Mouse (Mus musculus): Measurements from ENCODE around the gene Olfr1509. TPM values are rescaled to one million over a fixed set of nuclear protein-coding genes. Genes with fewer than 3 reads are reported as not detected.

Olfr1509 gene
- polyA plus RNA-seq, 1 experiment, result not detected

GRCm38 (mm10) chr14:52461928-52462327 lies 19.1 kb downstream of the Olfr1509 start:
- no peak for TF ChIP-seq CTCF (IDR thresholded peaks at IDR 0.05; ENCODE audit: control insufficient read depth, insufficient read depth, insufficient read length)
- no peak overlapping the region for H3ac ChIP-seq (ENCODE audit: control insufficient read depth, insufficient read length, low read depth)
- H3K27me3 ChIP-seq (ENCODE audit: control insufficient read depth, insufficient read depth, insufficient read length), result no peaks in the 10 kb centered on the region
- no peaks in the 10 kb centered on the region for H3K36me3 ChIP-seq (ENCODE audit: control insufficient read depth, insufficient read depth)
- no peaks in the 10 kb centered on the region for H3K79me2 ChIP-seq (ENCODE audit: control insufficient read depth, insufficient read depth)
- H3K4me3 ChIP-seq (ENCODE audit: insufficient read depth, poor library complexity, severe bottlenecking), result no peak overlapping the region
- H3K79me3 ChIP-seq (ENCODE audit: low read depth), result no peaks in the 10 kb centered on the region

- H3K36me3 ChIP-seq (ENCODE audit: control insufficient read depth, insufficient read depth), result no peaks in the 10 kb centered on the region
- TF ChIP-seq MAX (IDR thresholded peaks at IDR 0.05) (no peak), CEBPB (IDR thresholded peaks at IDR 0.05; ENCODE audit: low read depth) (no peak)
These were observed 22.9 kb downstream of the Olfr1509 start for GRCm38 (mm10) chr14:52465738-52466137.

GRCm38 (mm10) chr14:52467395-52467794 lies 24.6 kb downstream of the Olfr1509 start, which contains the start of gene Olfr1508:
Gene Olfr1508, minus strand, starts transcription at chr14:52467495.
- H3K79me3 ChIP-seq (ENCODE audit: low read depth), result no peaks in the 10 kb centered on the region
- no peak within 1 kb of the TSS for H3K4me3 ChIP-seq (ENCODE audit: insufficient read depth, poor library complexity, severe bottlenecking)
- TF ChIP-seq USF1 (IDR thresholded peaks at IDR 0.05; ENCODE audit: low read depth), result no peak
- no peaks in the 10 kb centered on the region for H3K27me3 ChIP-seq (ENCODE audit: control insufficient read depth, insufficient read depth, insufficient read length)
- no peaks in the 10 kb centered on the region for H3K36me3 ChIP-seq (ENCODE audit: control insufficient read depth, insufficient read depth)
- no peak within 1 kb of the TSS for H3ac ChIP-seq (ENCODE audit: control insufficient read depth, insufficient read length, low read depth)
- H3K79me2 ChIP-seq (ENCODE audit: control insufficient read depth, insufficient read depth), result no peaks in the 10 kb centered on the region

More at GRCm38 (mm10) chr14:52465738-52466137, 22.9 kb downstream of the Olfr1509 start:
- H3K79me2 ChIP-seq (ENCODE audit: control insufficient read depth, insufficient read depth), result no peaks in the 10 kb centered on the region
- H3K79me3 ChIP-seq (ENCODE audit: low read depth), result no peaks in the 10 kb centered on the region
- no peaks in the 10 kb centered on the region for H3K27me3 ChIP-seq (ENCODE audit: control insufficient read depth, insufficient read depth, insufficient read length)
- no peak overlapping the region for H3ac ChIP-seq (ENCODE audit: control insufficient read depth, insufficient read length, low read depth)
- H3K4me3 ChIP-seq (ENCODE audit: insufficient read depth, poor library complexity, severe bottlenecking), result no peak overlapping the region

GRCm38 (mm10) chr14:52495516-52495915 lies 52.7 kb downstream of the Olfr1509 start, which contains the start of gene Olfr1507:
Gene Olfr1507, minus strand, starts transcription at chr14:52495749.
- no peaks in the 10 kb centered on the region for H3K79me3 ChIP-seq (ENCODE audit: low read depth)
- no peaks in the 10 kb centered on the region for H3K27me3 ChIP-seq (ENCODE audit: control insufficient read depth, insufficient read depth, insufficient read length)
- H3K4me3 ChIP-seq (ENCODE audit: insufficient read depth, poor library complexity, severe bottlenecking), result no peak within 1 kb of the TSS
- no peaks in the 10 kb centered on the region for H3K36me3 ChIP-seq (ENCODE audit: control insufficient read depth, insufficient read depth)
- TF ChIP-seq CTCF (IDR thresholded peaks at IDR 0.05; ENCODE audit: control insufficient read depth, insufficient read depth, insufficient read length), result no peak
- TF ChIP-seq MYOG (IDR thresholded peaks at IDR 0.05; ENCODE audit: control insufficient read depth, extremely low read depth, insufficient read length), result no peak
- no peak for TF ChIP-seq MYOD1 (IDR thresholded peaks at IDR 0.05; ENCODE audit: control insufficient read depth, insufficient read length, low read depth)
- TF ChIP-seq USF1 (IDR thresholded peaks at IDR 0.05; ENCODE audit: low read depth), result no peak
- TF ChIP-seq MAX (IDR thresholded peaks at IDR 0.05), result no peak
- TF ChIP-seq FOSL1 (IDR thresholded peaks at IDR 0.05; ENCODE audit: insufficient read depth, low read length, poor library complexity, severe bottlenecking), result no peak
- TF ChIP-seq CEBPB (IDR thresholded peaks at IDR 0.05; ENCODE audit: low read depth), result no peak
- no peak within 1 kb of the TSS for H3ac ChIP-seq (ENCODE audit: control insufficient read depth, insufficient read length, low read depth)
- no peaks in the 10 kb centered on the region for H3K79me2 ChIP-seq (ENCODE audit: control insufficient read depth, insufficient read depth)

Other genes with a start within 250 kb of the Olfr1509 start
- 25.3 TPM for gene Supt16, start 245.6 kb upstream of the Olfr1509 start, polyA plus RNA-seq (2012; fragmentation: generic; extraction: Trizol)
- 23.0 TPM for gene Chd8, start 185.2 kb upstream of the Olfr1509 start, polyA plus RNA-seq (2012; fragmentation: generic; extraction: Trizol)
- gene Tox4, start 163.8 kb upstream of the Olfr1509 start, polyA plus RNA-seq (2012; fragmentation: generic; extraction: Trizol), result 18.3 TPM
- gene Rab2b, start 163.4 kb upstream of the Olfr1509 start, polyA plus RNA-seq (2012; fragmentation: generic; extraction: Trizol), result 5.5 TPM
- gene Mettl3, start 137.9 kb upstream of the Olfr1509 start, polyA plus RNA-seq (2012; fragmentation: generic; extraction: Trizol), result 33.3 TPM
- 6.7 TPM for gene Sall2, start 114.2 kb upstream of the Olfr1509 start, polyA plus RNA-seq (2012; fragmentation: generic; extraction: Trizol)
- gene Olfr1513, start 86.6 kb upstream of the Olfr1509 start, polyA plus RNA-seq (2012; fragmentation: generic; extraction: Trizol), result not detected
- not detected for gene Olfr1512, start 63.8 kb upstream of the Olfr1509 start, polyA plus RNA-seq (2012; fragmentation: generic; extraction: Trizol)
- not detected for gene Olfr1511, start 45.6 kb upstream of the Olfr1509 start, polyA plus RNA-seq (2012; fragmentation: generic; extraction: Trizol)
- gene Olfr1510, start 28.6 kb upstream of the Olfr1509 start, polyA plus RNA-seq (2012; fragmentation: generic; extraction: Trizol), result not detected
- gene Olfr1508, start 24.5 kb downstream of the Olfr1509 start, polyA plus RNA-seq (2012; fragmentation: generic; extraction: Trizol), result not detected
- not detected for gene Olfr1507, start 52.8 kb downstream of the Olfr1509 start, polyA plus RNA-seq (2012; fragmentation: generic; extraction: Trizol)

All from C2C12 (cell line).